Mouse (Mus musculus): ENCODE results near the gene Per3. TPM values are rescaled to one million over a fixed set of nuclear protein-coding genes. Genes with fewer than 3 reads are reported as not detected.
A peak's percentile ranks its signal among the peaks of the same experiment; 100 is the strongest.
"Not testable (repeated sequence)": the region's sequence is repeated elsewhere in the genome, so short reads cannot be mapped to it uniquely, and the experiment has no call there.

Per3 gene
- polyA plus RNA-seq, 1 experiment from 2014 or later: 6.5 TPM

DNA sequence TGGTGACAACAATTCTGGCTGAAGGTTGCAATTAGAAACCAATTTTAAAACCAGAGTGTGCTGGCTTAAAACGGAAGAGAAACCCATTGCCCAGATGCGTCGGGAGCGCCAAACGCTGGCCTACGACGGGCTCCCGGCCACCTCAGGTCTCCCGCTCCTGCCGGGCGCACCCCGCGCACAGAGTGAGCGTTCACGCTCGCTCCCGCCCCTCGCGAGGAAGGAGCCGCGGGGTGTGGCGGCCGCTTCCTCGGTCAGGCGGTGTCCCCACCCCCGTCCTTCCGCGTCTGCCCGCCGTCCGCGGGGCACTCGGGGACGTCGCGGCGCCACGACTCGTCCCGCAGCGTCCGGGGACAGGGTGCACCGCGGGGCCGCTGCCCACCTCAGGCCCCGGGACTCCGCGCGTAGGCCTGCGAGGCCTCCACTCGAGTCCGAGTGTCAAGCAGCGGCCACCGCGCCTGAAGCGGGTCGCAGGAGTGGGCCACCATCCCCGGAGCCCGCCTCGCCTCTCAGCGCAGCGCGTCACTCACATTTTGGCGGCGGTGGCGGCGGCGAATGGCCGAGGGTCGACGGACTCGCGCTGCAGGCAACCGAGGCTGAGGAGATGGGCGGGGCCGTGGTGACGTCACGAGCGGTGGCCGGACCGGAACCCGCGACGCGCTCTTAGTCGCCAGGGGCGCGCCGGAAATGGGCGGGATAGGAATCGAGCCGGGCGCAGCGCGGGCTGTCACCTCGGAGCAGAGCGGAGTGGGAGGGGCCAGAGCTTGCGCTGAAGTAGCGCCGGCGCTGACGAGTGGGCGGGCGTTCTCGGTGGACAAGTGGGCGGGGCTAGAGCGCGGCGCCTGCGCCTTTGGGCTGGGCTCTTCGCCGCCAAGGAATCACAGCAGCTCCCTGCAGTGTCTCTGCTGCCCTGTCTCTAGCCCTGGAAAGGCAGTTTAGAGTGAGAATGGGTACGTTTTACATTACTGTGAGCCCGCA, 13.2 kb upstream of the Per3 start, which contains the start of gene Vamp3:
Gene Vamp3 (minus strand): TSS at position 617 of the 975 bp plus-strand sequence.
- peaks cover 10% of the 10 kb centered on the region; the same call in 1 of the 2 replicates for H3K9me3 ChIP-seq
- under 1% methylated on average over 114 of the region's 114 CpGs for WGBS
- H3K4me3 ChIP-seq: peak within 1 kb of the TSS; percentile 96
- peak within 1 kb of the TSS; percentile 95 for H3K27ac ChIP-seq
- peaks cover 50% of the 10 kb centered on the region for H3K36me3 ChIP-seq (replicated peaks)
- peak; percentile 99 for DNase-seq (ENCODE audit: extremely low spot score, low spot score)
- H3K4me1 ChIP-seq: peaks cover 25% of the 10 kb centered on the region
- no peaks in the 10 kb centered on the region for H3K27me3 ChIP-seq (ENCODE audit: poor library complexity, severe bottlenecking)

DNA sequence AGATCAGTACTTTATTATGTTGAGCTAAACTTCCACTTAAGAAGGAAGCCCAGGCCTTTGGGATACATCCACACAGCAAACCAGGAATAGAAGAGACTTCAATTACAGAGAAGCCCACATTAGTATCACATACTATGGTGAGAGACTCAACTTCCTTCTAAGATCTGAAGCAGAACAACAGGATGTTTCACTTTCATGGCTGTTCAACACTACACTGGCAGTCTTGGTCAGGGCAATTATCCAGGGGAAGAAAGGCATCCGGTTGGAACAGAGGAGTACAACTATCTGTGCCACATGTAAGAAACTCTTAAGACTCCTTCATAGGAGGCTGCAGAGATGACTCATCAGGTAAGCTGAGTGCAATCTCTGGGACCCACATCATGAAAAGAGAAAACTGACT, 6.7 kb upstream of the Per3 start:
- Histone ChIP-seq H3K4me1 (peaks cover 1% of the 10 kb centered on the region; the same call in 1 of the 2 replicates), H3K27me3 (ENCODE audit: poor library complexity, severe bottlenecking) (no peaks in the 10 kb centered on the region), H3K27ac (no peak overlapping the region), H3K4me3 (no peak overlapping the region), H3K36me3 (replicated peaks) (peaks cover 83% of the 10 kb centered on the region), H3K9me3 (no peaks in the 10 kb centered on the region)
- WGBS: 91% methylated on average over 1 of the region's 1 CpGs
- no peak for DNase-seq (ENCODE audit: extremely low spot score, low spot score)

DNA sequence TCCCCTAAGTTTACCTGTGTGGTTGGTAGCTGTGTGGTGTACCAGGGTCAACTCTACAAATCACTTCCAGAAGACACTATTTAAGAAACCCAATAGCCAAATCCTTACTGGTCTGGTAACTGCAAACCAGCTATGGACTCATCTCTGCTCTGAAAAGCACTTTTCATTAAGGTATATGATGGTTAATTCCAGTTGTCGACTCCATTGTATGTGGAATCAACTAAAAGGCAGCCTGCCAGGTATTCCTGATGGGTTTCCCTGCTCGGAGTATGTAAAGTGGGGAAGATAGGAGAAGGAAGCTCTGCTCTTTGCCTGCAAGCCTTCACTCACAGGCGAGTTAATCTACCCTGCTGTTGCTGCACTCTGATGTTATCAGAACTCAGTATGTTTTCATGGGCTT, 2.1 kb upstream of the Per3 start:
- peaks cover 21% of the 10 kb centered on the region for H3K4me1 ChIP-seq
- peaks cover 13% of the 10 kb centered on the region for H3K27me3 ChIP-seq (ENCODE audit: poor library complexity, severe bottlenecking)
- DNase-seq (ENCODE audit: extremely low spot score, low spot score): no peak
- no peaks in the 10 kb centered on the region for H3K9me3 ChIP-seq
- no peak overlapping the region for H3K27ac ChIP-seq
- no peak overlapping the region for H3K4me3 ChIP-seq
- peaks cover 48% of the 10 kb centered on the region for H3K36me3 ChIP-seq (replicated peaks)
- 92% methylated on average over 3 of the region's 3 CpGs for WGBS

DNA sequence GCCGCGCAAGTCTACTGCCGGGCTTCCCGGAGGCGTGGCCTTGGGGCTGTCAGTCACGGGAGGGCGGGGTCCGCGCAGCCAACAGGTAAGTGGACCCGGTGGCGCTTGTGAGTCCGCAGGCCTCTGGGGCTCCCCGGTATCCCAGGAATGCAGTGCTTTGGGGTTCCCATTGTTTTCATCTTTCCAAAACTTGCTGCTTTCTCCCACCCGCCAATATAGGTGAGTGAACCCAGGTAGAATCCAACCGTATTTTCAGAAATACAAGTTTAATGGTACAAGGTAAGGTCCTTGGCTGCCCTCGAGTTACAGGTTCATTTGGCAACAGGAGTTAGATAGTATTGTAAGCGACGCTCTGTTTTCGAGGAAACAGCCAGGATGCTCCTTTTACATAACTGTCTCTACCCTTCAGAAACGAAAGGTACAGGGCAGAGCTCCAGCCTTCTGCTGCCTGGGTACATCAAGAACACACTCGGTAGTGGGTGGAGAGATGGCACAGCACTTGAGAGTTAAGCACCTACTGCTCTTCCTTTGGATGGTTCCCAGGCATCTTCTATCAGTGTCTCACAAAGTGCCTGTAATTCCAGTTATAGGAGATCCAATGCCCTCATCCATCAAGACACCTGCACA, 592 bp upstream of the Per3 start:
- Histone ChIP-seq H3K4me1 (peaks cover 21% of the 10 kb centered on the region), H3K36me3 (replicated peaks) (peaks cover 35% of the 10 kb centered on the region), H3K4me3 (peak overlapping the region; percentile 66), H3K27ac (peak overlapping the region; percentile 86), H3K9me3 (no peaks in the 10 kb centered on the region), H3K27me3 (ENCODE audit: poor library complexity, severe bottlenecking) (peaks cover 13% of the 10 kb centered on the region)
- WGBS: 5% methylated on average over 21 of the region's 21 CpGs
- no peak for DNase-seq (ENCODE audit: extremely low spot score, low spot score)

DNA sequence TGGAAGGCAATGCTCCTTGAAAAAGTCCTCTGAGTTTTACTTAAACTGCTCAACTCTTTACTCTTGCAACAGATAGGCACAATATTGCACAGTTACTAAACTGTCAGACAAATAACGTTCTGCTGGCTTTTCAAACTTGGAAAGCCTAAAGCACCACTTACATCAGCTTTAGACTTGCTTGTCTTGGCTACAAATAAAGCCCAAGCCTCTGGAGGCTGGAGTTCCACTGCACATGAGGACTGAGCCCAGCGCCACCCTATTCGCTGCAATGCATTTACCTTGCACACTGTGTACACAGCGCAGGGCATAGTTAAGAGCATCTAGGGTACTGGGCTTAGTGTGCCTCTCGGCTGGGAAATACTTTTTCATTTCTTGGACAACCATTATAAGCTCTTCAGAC, 1.2 kb downstream of the Per3 start:
- Histone ChIP-seq H3K9me3 (no peaks in the 10 kb centered on the region), H3K4me1 (peaks cover 21% of the 10 kb centered on the region), H3K27ac (no peak overlapping the region), H3K4me3 (peak overlapping the region; percentile 66), H3K27me3 (ENCODE audit: poor library complexity, severe bottlenecking) (peaks cover 13% of the 10 kb centered on the region), H3K36me3 (replicated peaks) (peaks cover 18% of the 10 kb centered on the region)
- WGBS: 52% methylated on average over 5 of the region's 5 CpGs
- DNase-seq (ENCODE audit: extremely low spot score, low spot score): no peak

- Histone ChIP-seq H3K36me3 (replicated peaks) (peaks cover under 1% of the 10 kb centered on the region), H3K27ac (no peak overlapping the region), H3K9me3 (no peaks in the 10 kb centered on the region), H3K4me1 (peaks cover 21% of the 10 kb centered on the region), H3K27me3 (ENCODE audit: poor library complexity, severe bottlenecking) (peaks cover 13% of the 10 kb centered on the region), H3K4me3 (no peak overlapping the region)
- WGBS: 95% methylated on average over 5 of the region's 5 CpGs
- DNase-seq (ENCODE audit: extremely low spot score, low spot score): no peak
Observed at GRCm38 (mm10) chr4:151041506-151041905, 3.0 kb downstream of the Per3 start.

DNA sequence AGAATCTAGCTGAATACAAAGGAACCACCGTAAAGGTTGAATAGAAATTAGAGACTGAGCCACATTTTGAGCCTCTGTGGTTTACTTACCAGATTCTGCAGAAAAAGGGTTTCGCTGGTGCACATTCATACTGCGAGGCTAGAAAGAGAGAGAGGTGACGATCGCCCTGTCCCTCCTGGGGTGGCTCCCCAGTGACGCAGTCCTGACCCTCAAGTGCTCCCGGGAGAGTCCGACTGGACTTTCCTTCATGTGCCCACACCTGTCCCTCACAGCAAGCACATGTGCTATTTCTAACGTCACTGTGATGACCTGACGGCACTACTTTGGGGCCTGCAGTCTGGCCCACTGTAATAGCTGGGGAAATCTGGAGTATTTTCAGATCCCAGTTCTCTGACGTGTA, 6.7 kb downstream of the Per3 start:
- 93% methylated on average over 11 of the region's 11 CpGs for WGBS
- no peak overlapping the region for H3K4me3 ChIP-seq
- no peaks in the 10 kb centered on the region for H3K4me1 ChIP-seq
- peaks cover 5% of the 10 kb centered on the region; the same call in 1 of the 2 replicates for H3K27me3 ChIP-seq (ENCODE audit: poor library complexity, severe bottlenecking)
- DNase-seq (ENCODE audit: extremely low spot score, low spot score): no peak
- H3K27ac ChIP-seq: no peak overlapping the region
- no peaks in the 10 kb centered on the region for H3K36me3 ChIP-seq (replicated peaks)
- H3K9me3 ChIP-seq: no peaks in the 10 kb centered on the region

DNA sequence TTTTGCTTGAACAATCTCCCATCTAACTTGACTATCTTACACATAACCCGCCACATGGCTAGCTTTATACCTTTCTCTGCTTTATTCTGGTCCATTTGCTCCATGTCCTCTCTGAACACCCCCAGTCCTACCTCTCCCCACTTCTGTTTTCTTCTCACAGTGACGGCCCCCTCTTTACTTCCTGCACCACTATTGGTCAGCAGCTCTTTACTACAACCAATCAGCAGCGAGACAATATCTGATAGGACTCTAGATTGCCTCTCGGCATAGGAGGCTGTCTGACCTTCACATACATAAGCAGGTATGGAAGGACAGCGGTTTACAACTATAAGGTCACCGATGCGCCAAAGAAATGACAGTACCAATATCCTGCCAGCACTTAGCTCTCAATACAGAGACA, 7.9 kb downstream of the Per3 start:
- WGBS: 88% methylated on average over 7 of the region's 7 CpGs
- Histone ChIP-seq H3K4me3 (no peak overlapping the region), H3K36me3 (replicated peaks) (no peaks in the 10 kb centered on the region), H3K4me1 (no peaks in the 10 kb centered on the region), H3K27me3 (ENCODE audit: poor library complexity, severe bottlenecking) (no peaks in the 10 kb centered on the region), H3K27ac (no peak overlapping the region), H3K9me3 (no peaks in the 10 kb centered on the region)
- no peak for DNase-seq (ENCODE audit: extremely low spot score, low spot score)

DNA sequence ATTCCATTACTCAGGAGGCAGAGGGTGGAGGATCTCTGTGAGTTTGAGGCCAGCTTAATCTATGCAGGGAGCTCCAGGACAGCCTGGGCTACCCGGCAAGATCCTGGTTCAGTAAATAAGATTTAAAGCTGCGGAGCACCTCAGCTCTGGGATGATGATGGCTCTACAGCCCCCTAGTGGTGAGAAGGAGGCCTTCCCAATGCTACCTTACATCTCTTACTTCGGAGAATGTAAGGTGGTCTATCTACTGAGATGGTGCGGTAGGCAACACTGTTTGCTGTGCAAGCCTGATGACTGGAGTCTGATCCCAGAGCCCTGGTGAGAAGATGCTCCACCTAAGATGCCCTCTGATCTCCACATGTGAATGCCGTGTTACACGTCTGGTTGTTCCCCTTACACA, 17.5 kb downstream of the Per3 start:
- no peaks in the 10 kb centered on the region for H3K4me1 ChIP-seq
- no peaks in the 10 kb centered on the region for H3K9me3 ChIP-seq
- H3K27me3 ChIP-seq (ENCODE audit: poor library complexity, severe bottlenecking): no peaks in the 10 kb centered on the region
- WGBS: 54% methylated on average over 6 of the region's 6 CpGs
- no peaks in the 10 kb centered on the region; the same call in none of the 2 replicates for H3K36me3 ChIP-seq (replicated peaks)
- peak; percentile 43 for DNase-seq (ENCODE audit: extremely low spot score, low spot score)
- no peak overlapping the region for H3K27ac ChIP-seq
- H3K4me3 ChIP-seq: no peak overlapping the region

- no peaks in the 10 kb centered on the region; the same call in 1 of the 2 replicates for H3K36me3 ChIP-seq (replicated peaks)
- no peaks in the 10 kb centered on the region for H3K4me1 ChIP-seq
- WGBS: 96% methylated on average over 9 of the region's 9 CpGs
- no peaks in the 10 kb centered on the region for H3K27me3 ChIP-seq (ENCODE audit: poor library complexity, severe bottlenecking)
- no peaks in the 10 kb centered on the region for H3K9me3 ChIP-seq
- H3K4me3 ChIP-seq: no peak overlapping the region
- no peak overlapping the region for H3K27ac ChIP-seq
- DNase-seq (ENCODE audit: extremely low spot score, low spot score): no peak
Observed at GRCm38 (mm10) chr4:151024152-151024551, 20.3 kb downstream of the Per3 start.

DNA sequence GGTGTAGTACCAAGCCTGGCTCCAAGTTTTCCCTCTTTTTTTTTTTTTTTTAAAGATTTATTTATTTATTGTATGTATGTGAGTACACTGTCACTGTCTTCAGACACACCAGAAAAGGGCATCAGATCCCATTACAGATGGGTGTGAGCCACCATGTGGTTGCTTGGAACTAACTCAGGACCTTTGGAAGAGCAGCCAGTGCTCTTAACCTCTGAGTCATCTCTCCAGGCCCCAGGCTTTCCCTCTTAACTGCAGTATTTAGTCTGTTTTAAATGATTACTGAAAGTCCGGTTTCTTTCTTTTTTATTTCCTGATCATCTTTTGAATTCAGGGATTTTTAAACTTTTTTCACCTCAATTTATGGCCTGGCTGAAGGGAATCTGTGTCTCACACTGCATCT, 27.1 kb downstream of the Per3 start:
- not testable (repeated sequence) for DNase-seq (ENCODE audit: extremely low spot score, low spot score)

GRCm38 (mm10) chr4:151015946-151016345, 28.5 kb downstream of the Per3 start:
- Histone ChIP-seq H3K27ac (no peak overlapping the region), H3K4me1 (0 out of 2 replicates have a peak, but pooled peaks cover 9% of the 10 kb centered on the region), H3K4me3 (no peak overlapping the region), H3K9me3 (no peaks in the 10 kb centered on the region), H3K36me3 (replicated peaks) (peaks cover 33% of the 10 kb centered on the region), H3K27me3 (ENCODE audit: poor library complexity, severe bottlenecking) (no peaks in the 10 kb centered on the region)
- 84% methylated on average over 10 of the region's 10 CpGs for WGBS
- no peak for DNase-seq (ENCODE audit: extremely low spot score, low spot score)

More for the DNA sequence above, 27.1 kb downstream of the Per3 start:
- not testable (repeated sequence) for H3K4me1 ChIP-seq; H3K4me3 ChIP-seq; H3K27me3 ChIP-seq (ENCODE audit: poor library complexity, severe bottlenecking); H3K9me3 ChIP-seq; H3K27ac ChIP-seq
- 90% methylated on average over 1 of the region's 1 CpGs for WGBS
- H3K36me3 ChIP-seq (replicated peaks): peaks cover 29% of the 10 kb centered on the region

- Histone ChIP-seq H3K36me3 (replicated peaks) (peaks cover 20% of the 10 kb centered on the region), H3K27ac (no peak overlapping the region), H3K27me3 (ENCODE audit: poor library complexity, severe bottlenecking) (no peaks in the 10 kb centered on the region), H3K9me3 (no peaks in the 10 kb centered on the region), H3K4me1 (0 out of 2 replicates have a peak, but pooled peaks cover 8% of the 10 kb centered on the region), H3K4me3 (no peak overlapping the region)
- WGBS: 89% methylated on average over 7 of the region's 7 CpGs
- DNase-seq (ENCODE audit: extremely low spot score, low spot score): no peak
Observed at GRCm38 (mm10) chr4:151010316-151010715, 34.1 kb downstream of the Per3 start.
